Mouse (Mus musculus) left cerebral cortex, postnatal 4 days (tissue): ENCODE measurements at regions not wholly inside any gene's neighbourhood (a gene's known extent, or its start where the extent isn't known, plus 50 kb on each side); places are given as distances from the start of the nearest gene placed in this dataset.
"Not testable (repeated sequence)": the region's sequence is repeated elsewhere in the genome, so short reads cannot be mapped to it uniquely, and the experiment has no call there.

Experiments
- DNase-seq: peaks from one replicate; pipeline ENCODE4 v3.0.0-alpha.2; 2022
- intact Hi-C: fragments of 180-260 bp; cut with DNase I; formaldehyde crosslinking; loops from one replicate; pipeline ENCODE4 v1.15.1; 2025

DNA sequence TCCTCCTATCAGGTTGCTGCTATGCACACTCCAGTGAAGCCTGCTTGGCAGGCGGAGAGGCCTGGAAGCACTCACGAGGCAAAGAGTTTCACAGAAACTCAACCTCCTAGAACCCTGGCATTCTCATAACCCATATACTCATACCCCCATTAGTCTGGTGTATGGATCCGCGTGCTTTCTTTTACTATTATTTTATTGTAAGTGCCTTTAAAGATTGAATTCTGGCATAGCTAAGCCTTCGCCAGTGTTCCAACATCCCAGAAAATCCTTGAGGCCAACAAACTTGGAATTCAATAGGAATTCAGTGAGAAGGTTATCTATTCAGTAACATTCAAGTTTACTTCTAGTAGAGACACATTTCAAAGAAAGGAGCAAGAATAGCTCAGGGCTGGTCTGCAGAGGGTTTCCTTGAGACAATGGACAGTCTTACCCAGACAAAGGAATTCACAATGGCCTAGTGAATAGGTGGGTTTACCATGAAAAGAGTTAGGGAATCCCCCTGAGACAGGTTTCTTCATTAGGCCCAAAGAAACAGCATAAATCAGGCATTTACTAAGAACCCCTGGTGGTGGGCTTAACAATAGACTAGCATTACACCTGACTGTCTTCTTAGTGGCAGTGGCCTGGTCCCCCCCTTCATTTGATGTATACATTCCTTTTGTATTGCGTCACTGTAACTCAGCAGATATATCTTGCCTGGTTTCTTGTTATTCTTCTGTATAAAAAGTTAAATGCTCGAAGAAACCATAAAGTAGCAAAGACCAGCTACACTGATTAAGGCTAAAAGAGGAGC lies 80.8 kb upstream of the Gm15446 start:
- DNase-seq, intact Hi-C loops: not testable (repeated sequence)

GRCm38 (mm10) chr5:109844236-109844635 lies 79.0 kb upstream of the Gm15446 start:
- DNase-seq, intact Hi-C loops: not testable (repeated sequence)

DNA sequence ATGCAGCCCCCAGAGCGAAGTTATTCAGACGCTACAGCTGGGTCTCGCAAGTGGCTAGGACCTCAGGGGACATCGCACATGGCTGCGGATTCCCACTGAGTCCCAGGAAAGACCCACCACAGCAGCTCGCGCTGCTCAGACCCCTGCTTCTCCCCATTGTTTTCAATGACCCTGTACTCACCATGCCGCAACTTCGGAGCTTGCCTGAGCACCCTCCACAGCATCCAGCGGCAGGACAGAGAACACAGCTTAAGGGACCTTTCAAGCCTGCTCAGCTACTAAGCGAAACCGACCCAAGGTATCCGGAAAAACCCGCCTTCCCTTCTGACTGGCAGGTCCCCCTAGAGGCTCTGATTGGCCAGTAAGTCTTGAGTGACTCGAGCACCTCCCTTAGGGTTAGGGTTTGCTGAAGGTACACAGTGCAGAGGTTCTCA lies 78.4 kb upstream of the Gm15446 start:
- no peak for DNase-seq
- intact Hi-C loops = no loop called here

- DNase-seq, intact Hi-C loops: not testable (repeated sequence)
Observed at GRCm38 (mm10) chr5:109851225-109851624, 72.0 kb upstream of the Gm15446 start.

GRCm38 (mm10) chr5:109860402-109860801 lies 62.8 kb upstream of the Gm15446 start:
- DNase-seq = no peak
- intact Hi-C loops = no loop called here

DNA sequence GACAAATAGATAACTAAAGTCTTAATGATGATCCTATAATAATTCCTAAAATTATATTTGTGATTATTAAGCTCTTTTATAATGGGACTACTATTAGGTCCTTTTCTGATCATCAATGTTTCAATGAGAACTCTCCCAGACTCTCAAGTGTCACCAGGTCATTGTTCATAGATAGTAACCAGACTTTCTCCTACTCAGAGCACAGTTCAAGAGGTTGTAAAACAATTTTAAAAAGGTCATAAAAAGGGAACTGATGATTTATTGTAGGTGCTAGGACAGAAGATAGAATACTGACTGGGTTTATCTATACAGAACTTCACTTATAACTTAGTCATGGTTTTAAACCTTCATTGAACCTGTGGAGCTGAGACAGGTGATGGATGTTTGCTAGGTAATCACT lies 58.7 kb upstream of the Gm15446 start:
- intact Hi-C loops, DNase-seq: not testable (repeated sequence)

DNA sequence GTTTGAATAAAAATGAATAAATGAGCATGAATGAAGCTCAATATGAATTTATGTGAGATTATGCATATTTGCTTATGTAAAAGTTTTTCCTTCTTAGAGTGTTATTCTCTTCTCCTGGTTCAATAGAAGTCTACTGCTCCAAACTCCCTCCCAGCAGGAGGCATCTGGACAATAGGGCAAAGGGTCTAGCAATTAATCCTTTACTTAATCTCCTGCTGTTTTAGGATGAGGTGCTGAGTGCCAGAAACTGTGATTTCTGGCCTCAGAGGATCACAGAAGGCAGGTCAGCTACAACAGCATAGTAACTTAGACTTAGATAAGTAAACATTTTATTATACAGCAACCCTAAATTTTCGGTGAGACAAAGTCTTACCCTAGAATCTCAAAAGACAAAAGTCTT lies 57.6 kb upstream of the Gm15446 start:
- no peak for DNase-seq
- intact Hi-C loops = no loop called here

DNA sequence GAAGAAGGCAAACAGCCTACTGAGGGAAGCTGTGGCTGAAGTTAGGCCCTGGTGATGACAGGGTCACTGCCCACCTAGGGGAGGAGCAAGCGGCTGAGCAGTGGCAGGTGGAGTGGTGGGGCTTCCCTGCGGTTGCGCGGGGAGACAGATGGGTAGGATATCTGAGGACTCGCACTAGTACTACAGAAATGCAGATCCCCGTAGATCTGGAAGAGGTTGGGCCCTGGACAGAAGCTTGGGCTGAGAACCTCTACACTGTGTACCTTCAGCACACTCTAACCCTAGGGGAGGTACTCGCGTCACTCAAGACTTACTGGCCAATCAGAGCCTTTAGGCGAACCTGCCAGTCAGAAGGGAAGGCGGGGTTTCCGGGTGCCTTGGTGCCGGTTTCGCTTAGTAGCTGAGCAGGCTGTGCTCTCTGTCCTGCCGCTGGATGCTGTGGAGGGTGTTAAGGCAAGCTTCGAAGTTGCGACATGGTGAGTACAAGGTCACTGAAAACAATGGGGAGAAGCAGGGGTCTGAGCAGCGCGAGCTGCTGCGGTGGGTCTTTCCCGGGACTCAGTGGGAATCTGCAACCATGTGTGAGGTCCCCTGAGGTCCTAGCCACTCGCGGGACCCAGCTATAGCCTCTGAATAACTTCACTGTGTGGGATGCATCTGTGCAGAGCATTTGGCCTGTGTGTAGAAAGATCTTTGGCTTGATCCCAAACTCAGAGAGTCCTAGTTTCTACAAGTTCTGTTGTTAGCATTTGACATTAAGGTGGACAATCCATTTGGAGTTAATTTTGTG lies 56.7 kb upstream of the Gm15446 start:
- DNase-seq = peak; percentile 77
- intact Hi-C loops = no loop called here

GRCm38 (mm10) chr5:109867221-109867620 lies 56.0 kb upstream of the Gm15446 start:
- intact Hi-C loops, DNase-seq: not testable (repeated sequence)
